Mouse (Mus musculus): Measurements from ENCODE around the gene Ppm1e. TPM values are rescaled to one million over a fixed set of nuclear protein-coding genes. Genes with fewer than 3 reads are reported as not detected.

Ppm1e gene
- polyA plus RNA-seq, 1 experiment from 2014 or later: 0.84 TPM

DNA sequence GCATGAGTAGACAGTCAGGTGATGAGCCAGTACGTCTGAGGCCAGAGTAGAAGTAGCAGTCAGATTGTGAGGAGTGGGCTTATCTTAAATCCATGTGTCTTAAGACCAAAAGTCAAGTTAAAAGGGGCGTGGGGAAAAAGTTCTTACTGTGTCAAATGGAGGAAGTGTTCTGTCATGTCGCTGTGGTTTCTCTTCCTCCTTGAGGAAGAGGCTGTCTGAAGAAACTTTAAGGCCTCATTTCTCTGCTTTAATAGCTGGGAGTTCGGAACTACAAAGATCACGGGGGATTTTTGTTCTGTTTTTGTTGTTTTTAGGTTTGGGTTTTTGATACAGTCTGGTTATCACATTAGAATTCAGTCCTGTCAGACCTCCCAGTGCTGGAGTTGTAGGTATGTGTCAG lies 146.5 kb downstream of the Ppm1e start:
- no peak overlapping the region for H3K9ac ChIP-seq (ENCODE audit: low read length)

More for the DNA sequence above, 146.5 kb downstream of the Ppm1e start:
- H3K9me3 ChIP-seq (ENCODE audit: control insufficient read depth, low read length): no peaks in the 10 kb centered on the region
- ATAC-seq (ENCODE audit: low FRiP score, low TSS enrichment) (no peak), DNase-seq (ENCODE audit: low spot score) (no peak)
- H3K27me3 ChIP-seq (ENCODE audit: control insufficient read depth, insufficient read depth, low read length): no peaks in the 10 kb centered on the region
- H3K27ac ChIP-seq (replicated peaks): no peak overlapping the region
- H3K4me1 ChIP-seq (replicated peaks; ENCODE audit: control insufficient read depth, insufficient read depth): no peaks in the 10 kb centered on the region
- no peak overlapping the region for H3K4me2 ChIP-seq (replicated peaks; ENCODE audit: low read depth)
- WGBS: 76% methylated on average over 5 of the region's 5 CpGs
- TF ChIP-seq CTCF (IDR thresholded peaks at IDR 0.05; ENCODE audit: low read depth): no peak
- no peak for TF ChIP-seq EP300 (optimal IDR thresholded peaks at IDR 0.05)
- no peak overlapping the region for H3K4me3 ChIP-seq (ENCODE audit: low read depth, low read length)
- H3K36me3 ChIP-seq (ENCODE audit: control insufficient read depth, insufficient read depth, low read length): no peaks in the 10 kb centered on the region

Other genes with a start within 250 kb of the Ppm1e start
- gene Ska2, start 249.8 kb downstream of the Ppm1e start, polyA plus RNA-seq (2015; fragmentation: Nextera tagmentation; extraction: Ambion mirVana): 13.4 and 16.7 TPM in 2 replicates
- 8.5 and 8.8 TPM in 2 replicates for gene Trim37, start 231.9 kb downstream of the Ppm1e start, polyA plus RNA-seq (2015; fragmentation: Nextera tagmentation; extraction: Ambion mirVana)
- gene Rad51c, start 45.9 kb upstream of the Ppm1e start, polyA plus RNA-seq (2015; fragmentation: Nextera tagmentation; extraction: Ambion mirVana): 1.7 and 1.8 TPM in 2 replicates
- 0.98 and 1.6 TPM in 2 replicates for gene Tex14, start 46.0 kb upstream of the Ppm1e start, polyA plus RNA-seq (2015; fragmentation: Nextera tagmentation; extraction: Ambion mirVana)
- not detected in 2 replicates for gene Gm11492, start 207.6 kb upstream of the Ppm1e start, polyA plus RNA-seq (2015; fragmentation: Nextera tagmentation; extraction: Ambion mirVana)
- gene Sept4, start 209.9 kb upstream of the Ppm1e start, polyA plus RNA-seq (2015; fragmentation: Nextera tagmentation; extraction: Ambion mirVana): 25.5 and 26.3 TPM in 2 replicates
- 9.4 and 11.5 TPM in 2 replicates for gene Mtmr4, start 233.1 kb upstream of the Ppm1e start, polyA plus RNA-seq (2015; fragmentation: Nextera tagmentation; extraction: Ambion mirVana)